Mouse (Mus musculus) liver, embryonic 12.5 days (tissue): ENCODE results near the gene Xntrpc. TPM values are rescaled to one million over a fixed set of nuclear protein-coding genes. Genes with fewer than 3 reads are reported as not detected.
A peak's percentile ranks its signal among the peaks of the same experiment; 100 is the strongest.
"Not testable (repeated sequence)": the region's sequence is repeated elsewhere in the genome, so short reads cannot be mapped to it uniquely, and the experiment has no call there.

Experiments
- ATAC-seq: fragments of 200-750 bp; cut with Nextera tagmentation; 2 replicates; pipeline ENCODE4 v1.8.0; 2017; ENCODE audit warnings: moderate number of reproducible peaks, mild to moderate bottlenecking, moderate library complexity
- H3K27ac ChIP-seq: fragments of 300-500 bp; sonication (generic); 2 replicates; pipeline ENCODE4 v1.5.1; 2016; ENCODE audit warnings: mild to moderate bottlenecking
- H3K27me3 ChIP-seq: fragments of 300-500 bp; sonication (generic); replicated peaks from 2 replicates; pipeline ENCODE4 v1.6.1; 2016; ENCODE audit warnings: mild to moderate bottlenecking, moderate library complexity
- H3K36me3 ChIP-seq: fragments of 300-500 bp; sonication (generic); 2 replicates; pipeline ENCODE4 v1.6.1; 2016; ENCODE audit warnings: mild to moderate bottlenecking, moderate library complexity
- H3K4me1 ChIP-seq: fragments of 300-500 bp; sonication (generic); 2 replicates; pipeline ENCODE4 v1.6.1; 2016
- H3K4me2 ChIP-seq: fragments of 300-500 bp; sonication (generic); 2 replicates; pipeline ENCODE4 v1.6.1; 2016; ENCODE audit warnings: mild to moderate bottlenecking, moderate library complexity
- H3K4me3 ChIP-seq: fragments of 300-500 bp; sonication (generic); 2 replicates; pipeline ENCODE4 v1.5.1; 2016; ENCODE audit warnings: mild to moderate bottlenecking, moderate library complexity
- H3K9ac ChIP-seq: fragments of 300-500 bp; sonication (generic); 2 replicates; pipeline ENCODE4 v1.6.1; 2016; ENCODE audit warnings: mild to moderate bottlenecking, moderate library complexity
- H3K9me3 ChIP-seq: fragments of 300-500 bp; sonication (generic); replicated peaks from 2 replicates; pipeline ENCODE4 v1.6.1; 2016; ENCODE audit warnings: mild to moderate bottlenecking, moderate library complexity
- WGBS: fragments of 180-500 bp; shearing (Covaris S2); methylation state at CpG from one replicate; pipeline ENCODE4 v1.1.7; 2016; ENCODE audit not compliant: insufficient replicate concordance; 5-methylcytosine and 5-hydroxymethylcytosine counted together
- polyA plus RNA-seq: library from polyadenylated mRNA; unstranded; fragments of >200 nt; fragmentation: Nextera tagmentation; extraction: Ambion mirVana; gene quantifications from 2 replicates; pipeline ENCODE4 v1.2.1, GENCODE M21; 2016

The Xntrpc gene
- polyA plus RNA-seq, 1 experiment from 2014 or later = 0.33 TPM

DNA sequence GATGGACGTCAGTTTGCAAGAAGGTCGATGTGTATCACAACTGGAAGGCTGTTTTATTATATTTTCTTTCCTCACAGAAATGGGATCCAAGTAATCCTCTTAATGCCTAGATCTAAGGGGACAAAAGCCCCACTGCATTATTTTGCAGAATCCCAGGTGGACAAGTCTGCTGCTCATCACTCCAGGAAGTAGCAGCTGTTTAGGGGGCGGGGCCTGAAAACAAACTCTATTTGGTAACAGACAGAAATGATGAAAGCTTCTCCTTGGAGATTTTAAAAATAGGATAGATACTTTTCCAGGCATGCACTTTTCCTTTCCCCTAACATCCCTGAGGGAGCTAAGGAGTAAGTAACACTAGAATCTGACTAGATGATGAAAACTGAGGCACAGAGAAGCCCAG is 28.2 kb upstream of the Xntrpc start:
- no peak overlapping the region for H3K4me2 ChIP-seq
- WGBS = 81% methylated on average over 3 of the region's 3 CpGs
- no peak overlapping the region for H3K9ac ChIP-seq
- peaks cover 92% of the 10 kb centered on the region for H3K36me3 ChIP-seq
- ATAC-seq = no peak
- no peaks in the 10 kb centered on the region for H3K27me3 ChIP-seq
- no peaks in the 10 kb centered on the region for H3K4me1 ChIP-seq
- H3K9me3 ChIP-seq = no peaks in the 10 kb centered on the region
- H3K4me3 ChIP-seq = no peak overlapping the region
- no peak overlapping the region for H3K27ac ChIP-seq

- no peak for ATAC-seq
- H3K4me2 ChIP-seq = no peak overlapping the region
- 0 out of 2 replicates have a peak, but pooled peaks cover 3% of the 10 kb centered on the region for H3K4me1 ChIP-seq
- no peaks in the 10 kb centered on the region for H3K9me3 ChIP-seq
- H3K9ac ChIP-seq = no peak overlapping the region
- H3K4me3 ChIP-seq = no peak overlapping the region
- no peak overlapping the region for H3K27ac ChIP-seq
- peaks cover 50% of the 10 kb centered on the region for H3K36me3 ChIP-seq
- no peaks in the 10 kb centered on the region for H3K27me3 ChIP-seq
- 50% methylated on average over 2 of the region's 2 CpGs for WGBS
Observed at GRCm38 (mm10) chr7:102042314-102042713, 23.2 kb upstream of the Xntrpc start.

DNA sequence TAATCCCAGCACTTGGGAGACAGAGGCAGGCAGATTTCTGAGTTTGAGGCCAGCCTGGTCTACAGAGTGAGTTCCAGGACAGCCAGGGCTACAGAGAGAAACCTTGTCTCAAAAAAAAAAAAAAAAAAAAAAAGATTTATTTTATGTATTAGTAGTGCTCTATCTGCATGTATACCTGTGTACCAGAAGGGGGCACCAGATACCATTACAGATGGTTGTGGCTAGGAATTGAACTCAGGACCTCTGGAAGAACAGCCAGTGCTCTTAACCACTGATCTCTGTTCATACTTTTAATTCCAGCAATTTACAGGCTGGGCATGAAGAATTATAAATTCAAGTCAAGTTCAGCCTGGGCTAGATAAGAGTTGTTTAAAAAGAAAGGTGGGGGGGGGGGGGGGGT is 17.0 kb upstream of the Xntrpc start:
- H3K27ac ChIP-seq, ATAC-seq, H3K9me3 ChIP-seq, H3K4me1 ChIP-seq, H3K4me3 ChIP-seq, H3K27me3 ChIP-seq, H3K4me2 ChIP-seq, H3K9ac ChIP-seq: not testable (repeated sequence)
- H3K36me3 ChIP-seq = peaks cover 23% of the 10 kb centered on the region

DNA sequence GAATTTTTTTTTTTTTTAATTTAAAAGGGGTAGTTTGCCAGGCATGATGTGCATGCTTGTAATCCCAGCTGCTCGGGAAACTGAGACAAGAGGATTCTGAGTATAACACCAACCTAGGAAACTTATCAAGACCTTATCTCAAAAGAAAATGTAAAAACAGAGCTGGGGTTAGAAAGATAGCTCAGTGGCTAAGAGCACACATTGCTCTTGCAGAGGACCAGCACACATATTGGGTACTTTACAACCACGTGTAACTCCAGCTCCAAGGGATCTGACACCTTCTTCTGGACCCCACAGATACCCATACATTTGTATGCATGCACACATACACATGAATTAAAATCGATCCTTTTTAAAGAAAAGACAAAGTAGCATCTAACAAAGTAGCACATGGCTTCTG is 4.2 kb upstream of the Xntrpc start:
- peaks cover 40% of the 10 kb centered on the region for H3K36me3 ChIP-seq
- no peak for ATAC-seq
- WGBS = 35% methylated on average over 3 of the region's 3 CpGs
- H3K4me1 ChIP-seq = peaks cover 43% of the 10 kb centered on the region
- no peak overlapping the region for H3K27ac ChIP-seq
- no peaks in the 10 kb centered on the region for H3K27me3 ChIP-seq
- no peak overlapping the region for H3K4me2 ChIP-seq
- H3K9me3 ChIP-seq = no peaks in the 10 kb centered on the region
- H3K4me3 ChIP-seq = no peak overlapping the region
- H3K9ac ChIP-seq = no peak overlapping the region

DNA sequence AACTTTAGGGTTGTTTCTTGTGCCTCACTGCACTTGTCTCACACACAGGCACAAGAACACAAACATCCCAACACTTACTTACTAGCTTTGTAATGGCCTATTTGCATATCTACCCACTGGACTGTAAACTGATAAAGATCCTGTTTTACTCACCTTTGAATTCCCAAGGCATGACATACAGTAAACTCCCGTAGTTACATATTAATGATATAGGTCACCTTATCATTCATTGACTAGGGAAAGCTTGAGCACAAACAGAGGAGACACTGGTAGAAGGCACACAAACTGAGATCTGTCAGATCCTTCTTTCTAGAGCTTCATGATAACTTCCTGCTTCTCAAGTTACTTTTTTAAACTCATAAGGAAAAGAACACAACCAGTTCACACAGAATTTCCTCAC is 3.3 kb upstream of the Xntrpc start:
- peaks cover 33% of the 10 kb centered on the region for H3K36me3 ChIP-seq
- H3K27ac ChIP-seq = no peak overlapping the region
- no peak overlapping the region for H3K4me3 ChIP-seq
- H3K4me2 ChIP-seq = no peak overlapping the region
- no peak for ATAC-seq
- H3K27me3 ChIP-seq = no peaks in the 10 kb centered on the region
- H3K9ac ChIP-seq = no peak overlapping the region
- peaks cover 48% of the 10 kb centered on the region for H3K4me1 ChIP-seq
- 63% methylated on average over 1 of the region's 1 CpGs for WGBS
- no peaks in the 10 kb centered on the region for H3K9me3 ChIP-seq

DNA sequence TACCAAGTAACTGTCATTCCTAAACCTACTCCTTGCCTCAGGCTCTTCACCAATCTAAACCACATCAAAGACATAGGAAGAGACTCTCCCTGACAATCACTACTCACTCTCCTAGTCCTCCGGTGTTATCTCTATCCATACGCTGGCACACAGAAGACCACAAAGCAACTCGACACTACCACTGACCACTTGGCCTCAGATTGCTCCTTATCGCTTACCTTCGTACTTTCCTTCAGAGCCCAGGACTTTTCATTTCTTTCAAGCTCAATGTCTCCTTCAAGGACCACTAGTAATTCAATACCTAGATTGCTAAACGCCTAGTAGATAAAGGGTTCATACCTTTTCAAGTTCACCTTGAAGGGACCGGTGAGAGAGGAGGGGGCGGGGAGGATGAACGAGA is 1.6 kb upstream of the Xntrpc start:
- Histone ChIP-seq H3K4me3 (peak overlapping the region; percentile 83), H3K9ac (peak overlapping the region; percentile 82), H3K27me3 (no peaks in the 10 kb centered on the region), H3K27ac (no peak overlapping the region), H3K4me1 (peaks cover 51% of the 10 kb centered on the region), H3K4me2 (peak overlapping the region; percentile 87), H3K9me3 (no peaks in the 10 kb centered on the region), H3K36me3 (peaks cover 26% of the 10 kb centered on the region)
- WGBS = 30% methylated on average over 9 of the region's 9 CpGs
- ATAC-seq = no peak

GRCm38 (mm10) chr7:102064655-102065045 is 863 bp upstream of the Xntrpc start:
- Histone ChIP-seq H3K9me3 (no peaks in the 10 kb centered on the region), H3K36me3 (peaks cover 23% of the 10 kb centered on the region), H3K9ac (peak overlapping the region; percentile 82), H3K4me2 (peak overlapping the region; percentile 87), H3K4me1 (peaks cover 51% of the 10 kb centered on the region), H3K27me3 (no peaks in the 10 kb centered on the region), H3K27ac (peak overlapping the region; percentile 77; the same call in 1 of the 2 replicates), H3K4me3 (peak overlapping the region; percentile 83)
- whole genome bisulfite sequencing = 0% methylated on average over 9 of the region's 9 CpGs
- peak; percentile 10; the same call in 1 of the 2 replicates for ATAC-seq

- Histone ChIP-seq H3K27ac (peak overlapping the region; percentile 77), H3K4me1 (peaks cover 40% of the 10 kb centered on the region)
Observed at GRCm38 (mm10) chr7:102066363-102066762, 850 bp downstream of the Xntrpc start.

DNA sequence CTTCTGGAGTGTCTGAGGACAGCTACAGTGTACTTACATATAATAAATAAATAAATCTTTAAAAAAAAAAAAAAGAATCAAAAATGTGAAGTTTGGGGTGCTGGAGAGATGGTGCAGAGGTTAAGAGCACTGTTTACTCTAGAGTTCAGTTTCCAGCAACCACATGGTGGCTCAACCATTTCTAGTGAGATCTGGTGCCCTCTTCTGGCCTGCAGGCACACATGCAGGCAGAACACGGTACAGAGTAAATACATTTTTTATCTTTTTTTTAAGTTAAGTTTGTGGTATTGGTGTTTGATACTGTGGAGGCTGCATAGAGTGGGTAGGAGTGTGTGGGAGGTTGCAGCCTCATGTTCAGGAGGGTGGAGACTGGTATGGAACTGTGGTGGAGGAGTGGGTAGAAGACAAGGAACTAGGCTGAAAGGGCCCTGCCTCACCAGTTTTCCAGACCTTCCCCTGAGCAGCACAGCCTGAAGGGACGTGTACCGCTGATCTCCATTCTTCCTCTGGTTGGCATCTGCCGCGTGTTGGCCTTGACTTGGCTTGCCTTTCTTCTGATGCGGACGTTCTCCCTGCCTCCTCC is 11.3 kb downstream of the Xntrpc start:
- peaks cover 97% of the 10 kb centered on the region for H3K36me3 ChIP-seq
- H3K27ac ChIP-seq = no peak overlapping the region
- no peak overlapping the region for H3K4me3 ChIP-seq
- ATAC-seq = peak; percentile 37; the same call in 1 of the 2 replicates
- 75% methylated on average over 7 of the region's 7 CpGs for WGBS
- H3K4me1 ChIP-seq = no peaks in the 10 kb centered on the region
- H3K9ac ChIP-seq = no peak overlapping the region
- no peaks in the 10 kb centered on the region for H3K27me3 ChIP-seq
- no peak overlapping the region for H3K4me2 ChIP-seq
- no peaks in the 10 kb centered on the region for H3K9me3 ChIP-seq

More at GRCm38 (mm10) chr7:102066363-102066762, 850 bp downstream of the Xntrpc start:
- no peaks in the 10 kb centered on the region for H3K9me3 ChIP-seq
- peaks cover 29% of the 10 kb centered on the region for H3K36me3 ChIP-seq
- H3K4me3 ChIP-seq = peak overlapping the region; percentile 83
- no peak for ATAC-seq
- WGBS = 66% methylated on average over 6 of the region's 6 CpGs
- H3K27me3 ChIP-seq = no peaks in the 10 kb centered on the region
- peak overlapping the region; percentile 82 for H3K9ac ChIP-seq
- peak overlapping the region; percentile 87 for H3K4me2 ChIP-seq

DNA sequence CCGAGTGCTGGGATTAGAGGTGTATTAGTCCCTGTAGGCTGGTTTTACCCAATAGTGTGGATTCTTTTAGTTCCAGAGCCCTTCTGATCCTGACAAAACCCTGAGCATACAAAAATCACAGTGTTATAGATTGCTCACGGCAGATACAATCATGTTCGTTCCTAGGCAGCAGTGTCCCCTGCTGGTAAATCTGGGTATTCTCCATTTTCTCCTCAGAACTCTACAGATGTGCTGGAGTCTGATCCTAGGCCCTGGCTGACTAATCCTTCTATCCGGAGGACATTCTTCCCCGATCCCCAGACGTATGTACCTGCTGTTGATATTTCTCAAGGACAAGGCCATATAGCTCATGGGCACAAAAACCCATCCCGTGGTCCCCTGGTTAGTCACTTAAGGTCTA is 13.0 kb downstream of the Xntrpc start:
- 74% methylated on average over 7 of the region's 7 CpGs for WGBS
- H3K9ac ChIP-seq = no peak overlapping the region
- H3K27me3 ChIP-seq = no peaks in the 10 kb centered on the region
- no peak overlapping the region for H3K4me2 ChIP-seq
- no peak for ATAC-seq
- no peaks in the 10 kb centered on the region for H3K9me3 ChIP-seq
- H3K27ac ChIP-seq = no peak overlapping the region
- H3K4me3 ChIP-seq = no peak overlapping the region
- H3K4me1 ChIP-seq = no peaks in the 10 kb centered on the region
- H3K36me3 ChIP-seq = peaks cover 97% of the 10 kb centered on the region

DNA sequence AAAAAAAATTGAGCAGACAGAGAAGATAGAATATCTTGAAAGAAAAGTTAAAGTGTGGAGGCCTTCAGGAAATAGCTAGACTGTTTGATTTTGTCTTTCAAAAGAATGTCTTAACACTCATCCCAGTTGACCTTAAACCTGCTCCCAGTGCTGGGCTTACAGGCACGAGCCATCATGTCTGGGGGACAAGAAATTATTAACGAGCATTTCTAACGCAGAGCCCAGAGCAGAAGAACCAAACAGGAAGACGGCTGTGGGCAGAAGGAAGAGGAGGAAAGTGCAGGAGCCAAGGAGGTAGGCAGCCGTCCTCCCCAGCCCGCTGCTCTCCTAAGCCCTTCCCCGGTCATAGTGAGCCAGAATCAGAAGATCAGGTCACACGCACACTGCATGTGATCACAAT is 14.8 kb downstream of the Xntrpc start:
- no peaks in the 10 kb centered on the region for H3K9me3 ChIP-seq
- no peak overlapping the region for H3K9ac ChIP-seq
- no peak overlapping the region for H3K4me3 ChIP-seq
- H3K4me1 ChIP-seq = no peaks in the 10 kb centered on the region
- ATAC-seq = no peak
- H3K27ac ChIP-seq = no peak overlapping the region
- peaks cover 94% of the 10 kb centered on the region for H3K36me3 ChIP-seq
- H3K27me3 ChIP-seq = no peaks in the 10 kb centered on the region
- H3K4me2 ChIP-seq = no peak overlapping the region
- WGBS = 81% methylated on average over 8 of the region's 8 CpGs

- 86% methylated on average over 5 of the region's 5 CpGs for WGBS
- no peaks in the 10 kb centered on the region for H3K27me3 ChIP-seq
- H3K4me2 ChIP-seq = no peak overlapping the region
- H3K4me1 ChIP-seq = no peaks in the 10 kb centered on the region
- no peak overlapping the region for H3K4me3 ChIP-seq
- no peak overlapping the region for H3K27ac ChIP-seq
- H3K9ac ChIP-seq = no peak overlapping the region
- no peaks in the 10 kb centered on the region for H3K9me3 ChIP-seq
- no peak for ATAC-seq
- peaks cover 80% of the 10 kb centered on the region for H3K36me3 ChIP-seq
Observed at GRCm38 (mm10) chr7:102081784-102082183, 16.3 kb downstream of the Xntrpc start.

DNA sequence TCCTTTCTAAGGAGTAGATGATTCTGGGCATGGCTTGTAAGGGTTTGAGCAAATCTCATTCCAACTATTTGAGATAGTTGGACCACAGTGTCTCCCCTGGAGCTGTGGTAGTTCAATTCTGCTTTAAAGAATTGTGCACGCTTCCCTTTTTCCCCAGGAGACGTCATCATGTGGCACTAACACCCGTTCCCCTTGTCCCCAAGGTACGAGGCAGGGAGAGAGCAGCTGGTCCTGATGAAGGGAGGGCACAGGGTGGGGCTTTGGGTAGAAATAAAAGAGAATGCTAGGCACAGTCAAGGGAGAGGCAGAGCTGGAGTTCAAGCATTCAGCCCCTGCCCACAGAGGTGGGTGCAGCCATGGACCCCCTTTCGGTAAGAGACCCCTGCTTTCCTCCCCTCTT is 17.3 kb downstream of the Xntrpc start, which contains the start of gene Trpc2:
Gene Trpc2, plus strand, starts transcription at position 301 of the 400 bp plus-strand sequence.
- no peak for ATAC-seq
- H3K36me3 ChIP-seq = peaks cover 70% of the 10 kb centered on the region
- H3K27me3 ChIP-seq = no peaks in the 10 kb centered on the region

More for the DNA sequence above, 17.3 kb downstream of the Xntrpc start, which contains the start of gene Trpc2:
- 71% methylated on average over 5 of the region's 5 CpGs for WGBS
- Histone ChIP-seq H3K9ac (no peak within 1 kb of the TSS), H3K4me1 (no peaks in the 10 kb centered on the region), H3K4me3 (no peak within 1 kb of the TSS), H3K4me2 (no peak within 1 kb of the TSS), H3K27ac (no peak within 1 kb of the TSS), H3K9me3 (no peaks in the 10 kb centered on the region)
